Mouse (Mus musculus) ES-E14 (cell line): ENCODE results near the gene Efhc2. TPM values are rescaled to one million over a fixed set of nuclear protein-coding genes. Genes with fewer than 3 reads are reported as not detected.

Experiments
- DNase-seq: peaks from one replicate; pipeline ENCODE4 v3.0.0-alpha.2; 2013; ENCODE audit warnings: low read depth, low spot score
- H3K27ac ChIP-seq: 2 replicates; pipeline ENCODE4 v1.5.1; 2012; ENCODE audit warnings: low read depth, mild to moderate bottlenecking, low read length, moderate library complexity, mixed read lengths; ENCODE audit not compliant: poor library complexity, insufficient read depth, severe bottlenecking
- H3K36me3 ChIP-seq: 2 replicates; pipeline ENCODE4 v1.6.1; 2012; ENCODE audit warnings: mild to moderate bottlenecking, low read length, moderate library complexity, mixed read lengths; ENCODE audit not compliant: control insufficient read depth, poor library complexity, insufficient read depth, severe bottlenecking
- H3K4me1 ChIP-seq, 2 experiments: fragments of 150-350 bp in 1 of 2; sonication (generic) in 1 of 2; 2 replicates each; pipeline ENCODE4 v1.6.1; 2012; ENCODE audit warnings: low read length in 2 of 2, mild to moderate bottlenecking in 1 of 2, mixed read lengths in 1 of 2; ENCODE audit not compliant: control insufficient read depth in 2 of 2, insufficient read depth in 2 of 2, poor library complexity in 1 of 2
- H3K4me3 ChIP-seq, 2 experiments: fragments of 150-350 bp in 1 of 2; sonication (generic) in 1 of 2; 2 replicates each; pipeline ENCODE4 v1.5.1; 2012; ENCODE audit warnings: low read length in 2 of 2, low read depth in 1 of 2, mild to moderate bottlenecking in 1 of 2, mixed read lengths in 1 of 2; ENCODE audit not compliant: insufficient read depth in 1 of 2, poor library complexity in 1 of 2, severe bottlenecking in 1 of 2
- H3K9ac ChIP-seq: 2 replicates; pipeline ENCODE4 v1.6.1; 2012; ENCODE audit warnings: low read depth, mild to moderate bottlenecking, low read length, mixed read lengths; ENCODE audit not compliant: poor library complexity, insufficient read depth, severe bottlenecking
- H3K9me3 ChIP-seq: fragments of 150-350 bp; sonication (generic); 2 replicates; pipeline ENCODE4 v1.6.1; 2012; ENCODE audit warnings: low read depth, mild to moderate bottlenecking, low read length; ENCODE audit not compliant: control insufficient read depth, insufficient read depth
- CHD2 ChIP-seq: IDR thresholded peaks from 2 replicates; pipeline ENCODE4 v1.6.1; 2014; ENCODE audit warnings: mild to moderate bottlenecking, low read depth, low read length, inconsistent platforms
- HCFC1 ChIP-seq: IDR thresholded peaks from 2 replicates; pipeline ENCODE4 v1.6.1; 2012; ENCODE audit warnings: low read length, inconsistent platforms, borderline replicate concordance; ENCODE audit not compliant: insufficient read depth
- MAFK ChIP-seq: IDR thresholded peaks from 2 replicates; pipeline ENCODE4 v1.6.1; 2014; ENCODE audit warnings: mild to moderate bottlenecking, low read depth, low read length, inconsistent platforms; ENCODE audit not compliant: insufficient read depth
- ZC3H11A ChIP-seq: IDR thresholded peaks from 2 replicates; pipeline ENCODE4 v1.6.1; 2012; ENCODE audit warnings: low read depth, mild to moderate bottlenecking, inconsistent platforms, low read length, borderline replicate concordance
- ZNF384 ChIP-seq: IDR thresholded peaks from 2 replicates; pipeline ENCODE4 v1.6.1; 2012; ENCODE audit warnings: low read depth, low read length, inconsistent platforms
- in situ Hi-C, 2 experiments: fragments of 600-800 bp; cut with MboI; formaldehyde crosslinking; loops; one replicate each; pipeline ENCODE4 v1.15.1; 2025; ENCODE audit warnings: low sequenced_read_pairs in 2 of 2, inconsistent platforms in 1 of 2; ENCODE audit not compliant: unreplicated experiment in 2 of 2
- total RNA-seq: library from RNA; depleted of rRNA; stranded (reverse); fragments of 300-350 nt; gene quantifications from 2 replicates; pipeline ENCODE4 v1.2.3, GENCODE M21; 2012; rRNA removed

The Efhc2 gene
- total RNA-seq = 1.7 and 5.2 TPM in 2 replicates

GRCm38 (mm10) chrX:17319126-17319583 lies at the start of gene Efhc2:
Efhc2 (minus strand) TSS chrX:17319368.
- no peak within 1 kb of the TSS for H3K9ac ChIP-seq
- H3K9me3 ChIP-seq = no peaks in the 10 kb centered on the region
- H3K27ac ChIP-seq = no peak within 1 kb of the TSS
- 0 out of 4 replicates have a peak within 1 kb of the TSS, but pooled peaks of 1 of the 2 experiments have one; percentile 16 for H3K4me3 ChIP-seq
- H3K36me3 ChIP-seq = no peaks in the 10 kb centered on the region
- in situ Hi-C loops = no loop called here
- H3K4me1 ChIP-seq = no peaks in the 10 kb centered on the region
- no peak for TF ChIP-seq MAFK
- TF ChIP-seq HCFC1 = no peak
- TF ChIP-seq ZNF384 = no peak
- no peak for TF ChIP-seq ZC3H11A
- TF ChIP-seq CHD2 = no peak
- DNase-seq = peak; percentile 26

GRCm38 (mm10) chrX:17365114-17365513 lies 45.9 kb upstream of the Efhc2 start:
- Histone ChIP-seq H3K9ac (no peak overlapping the region), H3K36me3 (no peaks in the 10 kb centered on the region), H3K9me3 (no peaks in the 10 kb centered on the region), H3K4me3 (no peak overlapping the region), H3K27ac (no peak overlapping the region), H3K4me1 (no peaks in the 10 kb centered on the region)
- TF ChIP-seq CHD2 = no peak
- TF ChIP-seq ZC3H11A = no peak
- TF ChIP-seq ZNF384 = no peak
- no peak for TF ChIP-seq HCFC1
- no peak for TF ChIP-seq MAFK
- DNase-seq = no peak
- in situ Hi-C loops = no loop called here

GRCm38 (mm10) chrX:17300349-17300880 lies 18.8 kb downstream of the Efhc2 start:
- in situ Hi-C loops = no loop called here
- no peak for DNase-seq
- H3K4me1 ChIP-seq = no peaks in the 10 kb centered on the region
- H3K27ac ChIP-seq = no peak overlapping the region
- no peaks in the 10 kb centered on the region for H3K9me3 ChIP-seq
- no peak overlapping the region for H3K4me3 ChIP-seq
- H3K9ac ChIP-seq = no peak overlapping the region
- no peaks in the 10 kb centered on the region for H3K36me3 ChIP-seq
- TF ChIP-seq ZNF384 (no peak), HCFC1 (no peak), ZC3H11A (no peak), CHD2 (no peak), MAFK (no peak)

- Histone ChIP-seq H3K9ac (no peak overlapping the region), H3K4me3 (no peak overlapping the region), H3K9me3 (no peaks in the 10 kb centered on the region), H3K27ac (no peak overlapping the region), H3K4me1 (no peaks in the 10 kb centered on the region), H3K36me3 (no peaks in the 10 kb centered on the region)
- in situ Hi-C loops = no loop called here
- no peak for DNase-seq
- no peak for TF ChIP-seq MAFK
- TF ChIP-seq ZC3H11A = no peak
- TF ChIP-seq ZNF384 = no peak
- TF ChIP-seq HCFC1 = no peak
- no peak for TF ChIP-seq CHD2
Observed at GRCm38 (mm10) chrX:17283899-17284298, 35.3 kb downstream of the Efhc2 start.

- in situ Hi-C loops = no loop called here
- no peak overlapping the region for H3K9ac ChIP-seq
- H3K4me3 ChIP-seq = no peak overlapping the region
- H3K27ac ChIP-seq = no peak overlapping the region
- no peaks in the 10 kb centered on the region for H3K36me3 ChIP-seq
- TF ChIP-seq HCFC1 (no peak), ZC3H11A (no peak), CHD2 (no peak), ZNF384 (no peak), MAFK (no peak)
- H3K9me3 ChIP-seq = no peaks in the 10 kb centered on the region
- DNase-seq = no peak
- no peaks in the 10 kb centered on the region for H3K4me1 ChIP-seq
Observed at GRCm38 (mm10) chrX:17225141-17225540, 94.0 kb downstream of the Efhc2 start.
